Mouse (Mus musculus) forebrain, embryonic 15.5 days (tissue): Measurements from ENCODE around the gene Tcp11. TPM values are rescaled to one million over a fixed set of nuclear protein-coding genes. Genes with fewer than 3 reads are reported as not detected.

ENCODE experiments used
- ATAC-seq: fragments of 200-750 bp; cut with Nextera tagmentation; replicated peaks from 2 replicates; pipeline ENCODE4 v1.8.0; 2017; ENCODE audit warnings: mild to moderate bottlenecking, moderate TSS enrichment, moderate library complexity
- H3K27ac ChIP-seq: fragments of 300-500 bp; sonication (generic); replicated peaks from 2 replicates; pipeline ENCODE4 v1.5.1; 2015; ENCODE audit warnings: mild to moderate bottlenecking, inconsistent platforms
- H3K27me3 ChIP-seq: fragments of 300-500 bp; sonication (generic); 2 replicates; pipeline ENCODE4 v1.6.1; 2015; ENCODE audit warnings: inconsistent platforms
- H3K36me3 ChIP-seq: fragments of 300-500 bp; sonication (generic); 2 replicates; pipeline ENCODE4 v1.6.1; 2015; ENCODE audit warnings: mild to moderate bottlenecking, inconsistent platforms
- H3K4me1 ChIP-seq: fragments of 300-500 bp; sonication (generic); 2 replicates; pipeline ENCODE4 v1.6.1; 2015; ENCODE audit warnings: inconsistent platforms
- H3K4me2 ChIP-seq: fragments of 300-500 bp; sonication (generic); replicated peaks from 2 replicates; pipeline ENCODE4 v1.6.1; 2015; ENCODE audit warnings: mild to moderate bottlenecking, inconsistent platforms
- H3K4me3 ChIP-seq: fragments of 300-500 bp; sonication (generic); 2 replicates; pipeline ENCODE4 v1.5.1; 2015; ENCODE audit warnings: mild to moderate bottlenecking, inconsistent platforms
- H3K9ac ChIP-seq: fragments of 300-500 bp; sonication (generic); replicated peaks from 2 replicates; pipeline ENCODE4 v1.6.1; 2015; ENCODE audit warnings: mild to moderate bottlenecking, inconsistent platforms
- H3K9me3 ChIP-seq: fragments of 300-500 bp; sonication (generic); 2 replicates; pipeline ENCODE4 v1.6.1; 2016; ENCODE audit warnings: inconsistent platforms
- WGBS: fragments of 180-500 bp; shearing (Covaris S2); methylation state at CpG from one replicate; pipeline ENCODE4 v1.1.7; 2015; ENCODE audit warnings: mixed read lengths; 5-methylcytosine and 5-hydroxymethylcytosine counted together
- polyA plus RNA-seq: library from polyadenylated mRNA; unstranded; fragments of >200 nt; fragmentation: Nextera tagmentation; extraction: Ambion mirVana; gene quantifications from 2 replicates; pipeline ENCODE4 v1.2.1, GENCODE M21; 2015

The Tcp11 gene
- polyA plus RNA-seq, 1 experiment from 2014 or later: 1.8 TPM

GRCm38 (mm10) chr17:28081856-28082255, 1.4 kb upstream of the Tcp11 start:
- H3K27ac ChIP-seq: no peak overlapping the region
- no peaks in the 10 kb centered on the region for H3K36me3 ChIP-seq
- no peak overlapping the region for H3K9ac ChIP-seq
- WGBS: 92% methylated on average over 7 of the region's 7 CpGs
- no peak overlapping the region for H3K4me3 ChIP-seq
- no peak overlapping the region for H3K4me2 ChIP-seq
- ATAC-seq: no peak
- H3K4me1 ChIP-seq: peaks cover 21% of the 10 kb centered on the region
- no peaks in the 10 kb centered on the region for H3K9me3 ChIP-seq
- H3K27me3 ChIP-seq: no peaks in the 10 kb centered on the region

- H3K4me2 ChIP-seq: no peak overlapping the region
- H3K9ac ChIP-seq: no peak overlapping the region
- no peak overlapping the region for H3K27ac ChIP-seq
- H3K9me3 ChIP-seq: no peaks in the 10 kb centered on the region
- ATAC-seq: no peak
- H3K4me3 ChIP-seq: no peak overlapping the region
- H3K4me1 ChIP-seq: peaks cover 21% of the 10 kb centered on the region
- WGBS: 45% methylated on average over 9 of the region's 9 CpGs
- H3K27me3 ChIP-seq: no peaks in the 10 kb centered on the region
- H3K36me3 ChIP-seq: no peaks in the 10 kb centered on the region
Measured at GRCm38 (mm10) chr17:28081385-28081784, 946 bp upstream of the Tcp11 start.

- WGBS: 7% methylated on average over 9 of the region's 9 CpGs
Measured at GRCm38 (mm10) chr17:28080817-28081165, 352 bp upstream of the Tcp11 start.

GRCm38 (mm10) chr17:28079618-28080017, 821 bp downstream of the Tcp11 start:
- whole genome bisulfite sequencing: under 1% methylated on average over 25 of the region's 25 CpGs
- no peaks in the 10 kb centered on the region for H3K9me3 ChIP-seq
- peak; percentile 68 for ATAC-seq
- H3K4me1 ChIP-seq: peaks cover 14% of the 10 kb centered on the region
- H3K4me2 ChIP-seq: peak overlapping the region; percentile 99
- peak overlapping the region; percentile 56 for H3K4me3 ChIP-seq
- H3K27me3 ChIP-seq: no peaks in the 10 kb centered on the region
- peak overlapping the region; percentile 58 for H3K9ac ChIP-seq
- H3K27ac ChIP-seq: no peak overlapping the region
- no peaks in the 10 kb centered on the region for H3K36me3 ChIP-seq

More at GRCm38 (mm10) chr17:28080817-28081165, 352 bp upstream of the Tcp11 start:
- Histone ChIP-seq H3K27me3 (no peaks in the 10 kb centered on the region), H3K4me3 (peak overlapping the region; percentile 56), H3K27ac (no peak overlapping the region), H3K4me1 (peaks cover 21% of the 10 kb centered on the region), H3K4me2 (peak overlapping the region; percentile 99), H3K36me3 (no peaks in the 10 kb centered on the region), H3K9ac (no peak overlapping the region), H3K9me3 (no peaks in the 10 kb centered on the region)
- no peak; the same call in none of the 2 replicates for ATAC-seq

- ATAC-seq: no peak
- Histone ChIP-seq H3K9ac (no peak overlapping the region), H3K27ac (no peak overlapping the region), H3K27me3 (no peaks in the 10 kb centered on the region), H3K4me2 (no peak overlapping the region), H3K4me1 (peaks cover 14% of the 10 kb centered on the region), H3K36me3 (no peaks in the 10 kb centered on the region), H3K9me3 (no peaks in the 10 kb centered on the region), H3K4me3 (no peak overlapping the region)
- 85% methylated on average over 9 of the region's 9 CpGs for WGBS
Measured at GRCm38 (mm10) chr17:28078028-28078427, 2.4 kb downstream of the Tcp11 start.

- no peaks in the 10 kb centered on the region for H3K9me3 ChIP-seq
- no peak overlapping the region for H3K4me2 ChIP-seq
- H3K36me3 ChIP-seq: no peaks in the 10 kb centered on the region
- no peaks in the 10 kb centered on the region for H3K27me3 ChIP-seq
- 67% methylated on average over 7 of the region's 7 CpGs for WGBS
- no peak for ATAC-seq
- H3K4me3 ChIP-seq: no peak overlapping the region
- H3K4me1 ChIP-seq: peaks cover 3% of the 10 kb centered on the region; the same call in 1 of the 2 replicates
- H3K9ac ChIP-seq: no peak overlapping the region
- H3K27ac ChIP-seq: no peak overlapping the region
Measured at GRCm38 (mm10) chr17:28074486-28074885, 6.0 kb downstream of the Tcp11 start.

GRCm38 (mm10) chr17:28072730-28073129, 7.7 kb downstream of the Tcp11 start:
- ATAC-seq: no peak

GRCm38 (mm10) chr17:28070256-28070655, 10.2 kb downstream of the Tcp11 start:
- Histone ChIP-seq H3K36me3 (no peaks in the 10 kb centered on the region), H3K4me1 (no peaks in the 10 kb centered on the region), H3K9ac (no peak overlapping the region), H3K9me3 (no peaks in the 10 kb centered on the region), H3K27me3 (no peaks in the 10 kb centered on the region), H3K4me2 (no peak overlapping the region), H3K4me3 (no peak overlapping the region), H3K27ac (no peak overlapping the region)
- no peak for ATAC-seq
- 80% methylated on average over 13 of the region's 13 CpGs for WGBS

More at GRCm38 (mm10) chr17:28072730-28073129, 7.7 kb downstream of the Tcp11 start:
- Histone ChIP-seq H3K27ac (no peak overlapping the region), H3K9ac (no peak overlapping the region), H3K4me3 (no peak overlapping the region), H3K36me3 (no peaks in the 10 kb centered on the region), H3K4me2 (no peak overlapping the region), H3K9me3 (no peaks in the 10 kb centered on the region), H3K4me1 (no peaks in the 10 kb centered on the region), H3K27me3 (no peaks in the 10 kb centered on the region)
- 69% methylated on average over 2 of the region's 2 CpGs for WGBS

- ATAC-seq: no peak
- WGBS: 37% methylated on average over 12 of the region's 12 CpGs
- H3K9me3 ChIP-seq: no peaks in the 10 kb centered on the region
- no peak overlapping the region for H3K9ac ChIP-seq
- no peak overlapping the region for H3K4me2 ChIP-seq
- H3K27ac ChIP-seq: no peak overlapping the region
- no peaks in the 10 kb centered on the region for H3K4me1 ChIP-seq
- no peaks in the 10 kb centered on the region for H3K36me3 ChIP-seq
- no peak overlapping the region for H3K4me3 ChIP-seq
- no peaks in the 10 kb centered on the region for H3K27me3 ChIP-seq
Measured at GRCm38 (mm10) chr17:28069446-28069845, 11.0 kb downstream of the Tcp11 start.

GRCm38 (mm10) chr17:28067303-28067702, 13.1 kb downstream of the Tcp11 start:
- no peaks in the 10 kb centered on the region for H3K27me3 ChIP-seq
- H3K4me3 ChIP-seq: no peak overlapping the region
- H3K27ac ChIP-seq: no peak overlapping the region
- no peaks in the 10 kb centered on the region for H3K9me3 ChIP-seq
- H3K9ac ChIP-seq: no peak overlapping the region
- 0 out of 2 replicates have a peak, but pooled peaks cover 5% of the 10 kb centered on the region for H3K4me1 ChIP-seq
- WGBS: 65% methylated on average over 4 of the region's 4 CpGs
- H3K36me3 ChIP-seq: no peaks in the 10 kb centered on the region
- ATAC-seq: no peak
- no peak overlapping the region for H3K4me2 ChIP-seq

GRCm38 (mm10) chr17:28063163-28063562, 17.3 kb downstream of the Tcp11 start:
- ATAC-seq: no peak
- Histone ChIP-seq H3K27ac (no peak overlapping the region), H3K4me2 (no peak overlapping the region), H3K36me3 (peaks cover 14% of the 10 kb centered on the region), H3K4me3 (no peak overlapping the region), H3K27me3 (no peaks in the 10 kb centered on the region), H3K9ac (no peak overlapping the region), H3K4me1 (0 out of 2 replicates have a peak, but pooled peaks cover 9% of the 10 kb centered on the region), H3K9me3 (no peaks in the 10 kb centered on the region)
- WGBS: 75% methylated on average over 6 of the region's 6 CpGs

- H3K27me3 ChIP-seq: no peaks in the 10 kb centered on the region
- peaks cover 18% of the 10 kb centered on the region for H3K36me3 ChIP-seq
- no peak overlapping the region for H3K4me3 ChIP-seq
- WGBS: 82% methylated on average over 7 of the region's 7 CpGs
- no peak overlapping the region for H3K27ac ChIP-seq
- no peak overlapping the region for H3K9ac ChIP-seq
- 0 out of 2 replicates have a peak, but pooled peaks cover 9% of the 10 kb centered on the region for H3K4me1 ChIP-seq
- ATAC-seq: no peak
- H3K9me3 ChIP-seq: no peaks in the 10 kb centered on the region
- no peak overlapping the region for H3K4me2 ChIP-seq
Measured at GRCm38 (mm10) chr17:28062710-28063109, 17.7 kb downstream of the Tcp11 start.

GRCm38 (mm10) chr17:28061472-28061871, 19.0 kb downstream of the Tcp11 start:
- ATAC-seq: 0 out of 2 replicates have a peak, but pooled peaks have one; percentile 63
- Histone ChIP-seq H3K4me2 (no peak overlapping the region), H3K4me1 (0 out of 2 replicates have a peak, but pooled peaks cover 9% of the 10 kb centered on the region), H3K36me3 (peaks cover 19% of the 10 kb centered on the region), H3K9ac (no peak overlapping the region), H3K4me3 (no peak overlapping the region), H3K27ac (no peak overlapping the region), H3K9me3 (no peaks in the 10 kb centered on the region), H3K27me3 (no peaks in the 10 kb centered on the region)
- WGBS: 55% methylated on average over 7 of the region's 7 CpGs
